ENCODE assay signal across 8 mouse cellular contexts in genomic region chr5:124095596-124096232, GRCm38 (mm10). TPM values are rescaled to one million over a fixed set of nuclear protein-coding genes. Genes with fewer than 3 reads are reported as not detected.
DNase-seq lines count a peak whose midpoint lies in the region; ATAC-seq lines count a peak whose summit lies in the region.

Abcb9 (minus strand) TSS chr5:124095798.

- no peaks in the 10 kb centered on the region for H3K36me3 ChIP-seq in hindbrain, embryonic 12.5 days

- peak within 1 kb of the TSS; percentile 55 for H3K9ac ChIP-seq in hindbrain, embryonic 12.5 days

- peaks cover 25% of the 10 kb centered on the region for H3K27me3 ChIP-seq in hindbrain, embryonic 12.5 days

- WGBS in hindbrain, embryonic 12.5 days: 1% methylated on average over 42 of the region's 42 CpGs

- peak within 1 kb of the TSS; percentile 37 for H3K4me3 ChIP-seq in hindbrain, embryonic 12.5 days

- peaks cover 8% of the 10 kb centered on the region; the same call in 1 of the 2 replicates for H3K4me1 ChIP-seq in hindbrain, embryonic 12.5 days

- peak; percentile 93 for DNase-seq in NIH3T3 (ENCODE audit: low read depth)
- peak; percentile 94 to 95 for DNase-seq in cerebellum, postnatal 10 days
- peak; percentile 96 to 97 for DNase-seq in frontal cortex, postnatal 10 days (ENCODE audit: low spot score in 2 of 2)
- DNase-seq in layer of hippocampus, postnatal 14 days (ENCODE audit: low spot score in 2 of 2): peak; percentile 93 to 97
- DNase-seq in lung, postnatal 14 days: peak; percentile 99
- DNase-seq in retina, adult 2 months (ENCODE audit: low read depth, low spot score): peak; percentile 99
- peak; percentile 92 for DNase-seq in thymus, postnatal 36 days

- H3K27ac ChIP-seq in hindbrain, embryonic 12.5 days: no peak within 1 kb of the TSS

- peak within 1 kb of the TSS; percentile 69 for H3K4me2 ChIP-seq in hindbrain, embryonic 12.5 days (replicated peaks)

- peak; percentile 82 for ATAC-seq in hindbrain, embryonic 12.5 days (ENCODE audit: low FRiP score)

- H3K9me3 ChIP-seq in hindbrain, embryonic 12.5 days (replicated peaks): no peaks in the 10 kb centered on the region

RNA-seq across cellular contexts. Expression of gene Abcb9, which starts in this region (rescaled TPM):
- 3.7 and 3.8 TPM in 2 replicates for polyA plus RNA-seq in hindbrain, embryonic 12.5 days (2016; fragmentation: Nextera tagmentation; extraction: Ambion mirVana)
- 10 to 100 TPM; 29.3 to 33.3 TPM for total RNA-seq in layer of hippocampus, postnatal 14 days (2021)
